In genomic region chr11:98525140-98525539, GRCm38 (mm10) we compare ENCODE assay signal across 28 mouse cellular contexts. TPM values are rescaled to one million over a fixed set of nuclear protein-coding genes. Genes with fewer than 3 reads are reported as not detected.
DNase-seq lines count a peak whose midpoint lies in the region; ATAC-seq and TF ChIP-seq lines count a peak whose summit lies in the region.
"Had no signal": no experiment of that assay in that cellular context is flagged by ENCODE, and none has a peak within 500 bp of the region (broad histone marks: within the 10 kb centered on the region; RNA-seq: fewer than 3 reads in every experiment).

No protein-coding gene starts in this region.

- no peak for TF ChIP-seq POLR2A in thymus, adult 2 months (IDR thresholded peaks at IDR 0.05; ENCODE audit: control insufficient read depth, extremely low read depth, insufficient read depth, low read length, poor library complexity)

- 0 out of 2 replicates have a peak overlapping the region, but pooled peaks have one; percentile 14 for H3K27ac ChIP-seq in thymus, adult 2 months (ENCODE audit: control insufficient read depth, insufficient read depth, low read length)
- H3K27ac ChIP-seq in midbrain, embryonic 16.5 days (ENCODE audit: low read length) = no peak overlapping the region
- H3K27ac ChIP-seq: forebrain, embryonic 10.5 days; forebrain, embryonic 13.5 days; gastrocnemius, adult 2 months; heart, embryonic 15.5 days; hindbrain, embryonic 14.5 days; hindbrain, postnatal 0 days had no signal

- peaks cover 28% of the 10 kb centered on the region for H3K4me1 ChIP-seq in thymus, adult 2 months (replicated peaks; ENCODE audit: control insufficient read depth, insufficient read depth, low read length)
- no peaks in the 10 kb centered on the region for H3K4me1 ChIP-seq in midbrain, embryonic 16.5 days (ENCODE audit: control insufficient read depth, insufficient read depth, low read length)
- H3K4me1 ChIP-seq: forebrain, embryonic 10.5 days; forebrain, embryonic 13.5 days; heart, embryonic 12.5 days; heart, embryonic 15.5 days had no signal

- 18% methylated on average over 4 of the region's 4 CpGs for WGBS in thymus, adult 2 months
- 63% methylated on average over 4 of the region's 4 CpGs for WGBS in midbrain, embryonic 16.5 days

- H3K9me3 ChIP-seq in midbrain, embryonic 16.5 days (replicated peaks; ENCODE audit: control insufficient read depth, low read length, poor library complexity, severe bottlenecking) = no peaks in the 10 kb centered on the region
- H3K9me3 ChIP-seq: forebrain, embryonic 10.5 days; forebrain, embryonic 13.5 days; heart, embryonic 12.5 days; heart, embryonic 15.5 days had no signal

- H3K4me3 ChIP-seq in thymus, adult 2 months (ENCODE audit: control insufficient read depth, insufficient read depth, low read length) = no peak overlapping the region
- no peak overlapping the region for H3K4me3 ChIP-seq in midbrain, embryonic 16.5 days (ENCODE audit: low read depth, low read length)
- H3K4me3 ChIP-seq: forebrain, embryonic 10.5 days; forebrain, embryonic 13.5 days; gastrocnemius, adult 2 months; heart, embryonic 12.5 days; heart, embryonic 15.5 days had no signal

- no peak for TF ChIP-seq CTCF in thymus, adult 2 months (IDR thresholded peaks at IDR 0.05; ENCODE audit: borderline replicate concordance, control insufficient read depth, extremely low read depth, insufficient read depth, low read length, poor library complexity)

- H3K4me2 ChIP-seq in midbrain, embryonic 16.5 days (ENCODE audit: low read length) = no peak overlapping the region
- H3K4me2 ChIP-seq: forebrain, embryonic 13.5 days; heart, embryonic 12.5 days; heart, embryonic 15.5 days; hindbrain, embryonic 14.5 days had no signal

- peaks cover 13% of the 10 kb centered on the region for H3K36me3 ChIP-seq in splenic B cell, adult 2 months (ENCODE audit: control insufficient read depth, insufficient read depth, low read length, poor library complexity, severe bottlenecking)
- peaks cover 5% of the 10 kb centered on the region; the same call in 1 of the 2 replicates for H3K36me3 ChIP-seq in thymus, adult 2 months (ENCODE audit: control insufficient read depth, insufficient read depth, low read length)
- no peaks in the 10 kb centered on the region for H3K36me3 ChIP-seq in midbrain, embryonic 16.5 days (ENCODE audit: control insufficient read depth, insufficient read depth, low read length)
- H3K36me3 ChIP-seq: forebrain, embryonic 10.5 days; heart, embryonic 12.5 days; heart, embryonic 15.5 days had no signal

- no peak overlapping the region for H3K9ac ChIP-seq in midbrain, embryonic 16.5 days (ENCODE audit: low read depth, low read length)
- H3K9ac ChIP-seq: forebrain, embryonic 13.5 days; forebrain, postnatal 0 days; heart, embryonic 12.5 days; heart, embryonic 15.5 days; hindbrain, embryonic 14.5 days had no signal

- peak; percentile 33 for DNase-seq in splenic B cell, adult 2 months (ENCODE audit: low read depth, low spot score)
- peak; percentile 66 for DNase-seq in thymus, adult 2 months
- DNase-seq in thymus, postnatal 14 days = peak; percentile 84
- DNase-seq in thymus, postnatal 4 days = peak; percentile 73
- DNase-seq in urinary bladder, adult 18-20 months (ENCODE audit: low spot score in 2 of 2) = no peak
- no peak for DNase-seq in spleen, postnatal 4 days (ENCODE audit: low spot score in 2 of 2)
- DNase-seq: adrenal gland, postnatal 10 days; adrenal gland, postnatal 36 days; cerebellum, adult 18-20 months; cerebellum, adult 9-10 months; cerebellum, postnatal 14 days; forebrain, postnatal 0 days; gastrocnemius, adult 2 months; gastrocnemius, postnatal 25 days; heart, adult 18-20 months; heart, postnatal 10 days; heart, postnatal 4 days had no signal

- H3K27me3 ChIP-seq in splenic B cell, adult 2 months (ENCODE audit: control insufficient read depth, insufficient read depth, low read length, poor library complexity, severe bottlenecking) = no peaks in the 10 kb centered on the region
- H3K27me3 ChIP-seq in thymus, adult 2 months (ENCODE audit: control insufficient read depth, insufficient read depth, low read length) = no peaks in the 10 kb centered on the region
- no peaks in the 10 kb centered on the region for H3K27me3 ChIP-seq in midbrain, embryonic 16.5 days (ENCODE audit: control insufficient read depth, insufficient read depth, low read depth, low read length)

- ATAC-seq in midbrain, embryonic 16.5 days = no peak
- ATAC-seq: CD4-positive, CD25-positive, alpha-beta regulatory T cell, adult 4 months; forebrain, embryonic 13.5 days; forebrain, postnatal 0 days; hindbrain, postnatal 0 days had no signal

RNA-seq across cellular contexts. Expression of gene Ikzf3, which starts 20.7 kb away (rescaled TPM):
- polyA plus RNA-seq in thymus, adult 2 months (2012; rRNA removed) = 143 and 183 TPM in 2 replicates
- not detected in 2 replicates for polyA plus RNA-seq in midbrain, embryonic 16.5 days (2015; fragmentation: Nextera tagmentation; extraction: Ambion mirVana)
- polyA plus RNA-seq: C2C12; forebrain, embryonic 13.5 days had no signal

RNA-seq across cellular contexts. Expression of gene Zpbp2, which starts 25.8 kb away (rescaled TPM):
- 1.1 and 1.2 TPM in 2 replicates for polyA plus RNA-seq in thymus, adult 2 months (2012; rRNA removed)
- polyA plus RNA-seq in midbrain, embryonic 16.5 days (2015; fragmentation: Nextera tagmentation; extraction: Ambion mirVana) = 0.15 TPM in 1 of 2 replicates, not detected in the other
- polyA plus RNA-seq: C2C12; embryonic facial prominence, embryonic 14.5 days; forebrain, embryonic 13.5 days; forebrain, postnatal 0 days; hindbrain, embryonic 11.5 days; hindbrain, embryonic 14.5 days had no signal

Comparison
In these comparisons a context has a peak if more than half of its experiments do, and no peak if none do; other contexts are left out.
1. DNase-seq: peak in splenic B cell, adult 2 months (single experiment), thymus, adult 2 months (single experiment), thymus, postnatal 14 days (single experiment) and thymus, postnatal 4 days (single experiment); none in urinary bladder, adult 18-20 months (0 of 2) and spleen, postnatal 4 days (0 of 2).
2. RNA of gene Ikzf3, which starts 20.7 kb away (polyA plus RNA-seq): 143 to 183 TPM in thymus, adult 2 months; not detected in midbrain, embryonic 16.5 days; every median in the first group is over 100 times any median in the second.